Mouse (Mus musculus) CH12.LX (cell line): ENCODE results near the gene Olfr67. TPM values are rescaled to one million over a fixed set of nuclear protein-coding genes. Genes with fewer than 3 reads are reported as not detected.

Experiments used
- polyA plus RNA-seq: library from polyadenylated mRNA; unstranded; fragments of >175 nt; gene quantifications from 2 replicates; pipeline ENCODE4 v1.2.1, GENCODE M21; 2012; ENCODE audit warnings: low read depth; ENCODE audit not compliant: insufficient read length
- total RNA-seq, 2 experiments: library from RNA; depleted of rRNA; stranded (reverse); fragments of 300-350 nt in 1 of 2; fragments of >200 nt in 1 of 2; gene quantifications; 2 replicates each; pipeline ENCODE4 v1.2.3; 2012 to 2014

Gene Olfr67
- total and polyA plus RNA-seq, 3 experiments: not detected

Other genes starting within 250 kb of the Olfr67 start
Only the 20 nearest of the 34 such genes appear.
- not detected in 2 replicates for gene Olfr622, start 149.1 kb downstream of the Olfr67 start, total RNA-seq (2012; rRNA removed)
- not detected in 2 replicates for gene Olfr622, start 149.1 kb downstream of the Olfr67 start, total RNA-seq (2014; rRNA removed)
- not detected in 2 replicates for gene Olfr622, start 149.1 kb downstream of the Olfr67 start, polyA plus RNA-seq
- gene Olfr623, start 128.1 kb downstream of the Olfr67 start, total RNA-seq (2012; rRNA removed): not detected in 2 replicates
- not detected in 2 replicates for gene Olfr623, start 128.1 kb downstream of the Olfr67 start, total RNA-seq (2014; rRNA removed)
- not detected in 2 replicates for gene Olfr623, start 128.1 kb downstream of the Olfr67 start, polyA plus RNA-seq
- not detected in 2 replicates for gene Olfr624, start 120.6 kb downstream of the Olfr67 start, total RNA-seq (2012; rRNA removed)
- not detected in 2 replicates for gene Olfr624, start 120.6 kb downstream of the Olfr67 start, total RNA-seq (2014; rRNA removed)
- gene Olfr624, start 120.6 kb downstream of the Olfr67 start, polyA plus RNA-seq: not detected in 2 replicates
- gene Olfr625-ps1, start 109.1 kb downstream of the Olfr67 start, total RNA-seq (2012; rRNA removed): not detected in 2 replicates
- not detected in 2 replicates for gene Olfr625-ps1, start 109.1 kb downstream of the Olfr67 start, total RNA-seq (2014; rRNA removed)
- gene Olfr625-ps1, start 109.1 kb downstream of the Olfr67 start, polyA plus RNA-seq: not detected in 2 replicates
- gene Olfr243, start 77.2 kb downstream of the Olfr67 start, total RNA-seq (2012; rRNA removed): not detected in 2 replicates
- not detected in 2 replicates for gene Olfr243, start 77.2 kb downstream of the Olfr67 start, total RNA-seq (2014; rRNA removed)
- 0.05 TPM in 1 of 2 replicates, not detected in the other for gene Olfr243, start 77.2 kb downstream of the Olfr67 start, polyA plus RNA-seq
- not detected in 2 replicates for gene Olfr628, start 61.4 kb downstream of the Olfr67 start, total RNA-seq (2012; rRNA removed)
- not detected in 2 replicates for gene Olfr628, start 61.4 kb downstream of the Olfr67 start, total RNA-seq (2014; rRNA removed)
- gene Olfr628, start 61.4 kb downstream of the Olfr67 start, polyA plus RNA-seq: not detected in 2 replicates
- gene Olfr629, start 46.9 kb downstream of the Olfr67 start, total RNA-seq (2012; rRNA removed): not detected in 2 replicates
- gene Olfr629, start 46.9 kb downstream of the Olfr67 start, total RNA-seq (2014; rRNA removed): not detected in 2 replicates
- not detected in 2 replicates for gene Olfr629, start 46.9 kb downstream of the Olfr67 start, polyA plus RNA-seq
- not detected in 2 replicates for gene Olfr630, start 34.5 kb downstream of the Olfr67 start, total RNA-seq (2012; rRNA removed)
- not detected in 2 replicates for gene Olfr630, start 34.5 kb downstream of the Olfr67 start, total RNA-seq (2014; rRNA removed)
- not detected in 2 replicates for gene Olfr630, start 34.5 kb downstream of the Olfr67 start, polyA plus RNA-seq
- not detected in 2 replicates for gene Olfr69, start 20.2 kb downstream of the Olfr67 start, total RNA-seq (2012; rRNA removed)
- gene Olfr69, start 20.2 kb downstream of the Olfr67 start, total RNA-seq (2014; rRNA removed): not detected in 2 replicates
- not detected in 2 replicates for gene Olfr69, start 20.2 kb downstream of the Olfr67 start, polyA plus RNA-seq
- not detected in 2 replicates for gene Olfr68, start 12.1 kb downstream of the Olfr67 start, total RNA-seq (2012; rRNA removed)
- not detected in 2 replicates for gene Olfr68, start 12.1 kb downstream of the Olfr67 start, total RNA-seq (2014; rRNA removed)
- gene Olfr68, start 12.1 kb downstream of the Olfr67 start, polyA plus RNA-seq: not detected in 2 replicates
- 0.42 TPM in 1 of 2 replicates, not detected in the other for gene Hbb-bt, start 22.2 kb upstream of the Olfr67 start, total RNA-seq (2012; rRNA removed)
- 5.6 and 6.0 TPM in 2 replicates for gene Hbb-bt, start 22.2 kb upstream of the Olfr67 start, total RNA-seq (2014; rRNA removed)
- 4.3 and 4.6 TPM in 2 replicates for gene Hbb-bt, start 22.2 kb upstream of the Olfr67 start, polyA plus RNA-seq
- gene Hbb-bs, start 36.3 kb upstream of the Olfr67 start, total RNA-seq (2012; rRNA removed): 0.80 TPM in 1 of 2 replicates, not detected in the other
- gene Hbb-bs, start 36.3 kb upstream of the Olfr67 start, total RNA-seq (2014; rRNA removed): not detected in 2 replicates
- 5.5 and 5.7 TPM in 2 replicates for gene Hbb-bs, start 36.3 kb upstream of the Olfr67 start, polyA plus RNA-seq
- gene Hbb-bh2, start 48.7 kb upstream of the Olfr67 start, total RNA-seq (2012; rRNA removed): not detected in 2 replicates
- not detected in 2 replicates for gene Hbb-bh2, start 48.7 kb upstream of the Olfr67 start, total RNA-seq (2014; rRNA removed)
- gene Hbb-bh2, start 48.7 kb upstream of the Olfr67 start, polyA plus RNA-seq: not detected in 2 replicates
- not detected in 2 replicates for gene Hbb-bh1, start 51.3 kb upstream of the Olfr67 start, total RNA-seq (2012; rRNA removed)
- 0.95 TPM in 1 of 2 replicates, not detected in the other for gene Hbb-bh1, start 51.3 kb upstream of the Olfr67 start, total RNA-seq (2014; rRNA removed)
- not detected in 2 replicates for gene Hbb-bh1, start 51.3 kb upstream of the Olfr67 start, polyA plus RNA-seq
- not detected in 2 replicates for gene Hbb-y, start 61.4 kb upstream of the Olfr67 start, total RNA-seq (2012; rRNA removed)
- not detected in 2 replicates for gene Hbb-y, start 61.4 kb upstream of the Olfr67 start, total RNA-seq (2014; rRNA removed)
- not detected in 2 replicates for gene Hbb-y, start 61.4 kb upstream of the Olfr67 start, polyA plus RNA-seq
- not detected in 2 replicates for gene Olfr66, start 94.4 kb upstream of the Olfr67 start, total RNA-seq (2012; rRNA removed)
- gene Olfr66, start 94.4 kb upstream of the Olfr67 start, total RNA-seq (2014; rRNA removed): not detected in 2 replicates
- not detected in 2 replicates for gene Olfr66, start 94.4 kb upstream of the Olfr67 start, polyA plus RNA-seq
- not detected in 2 replicates for gene Olfr64, start 102.7 kb upstream of the Olfr67 start, total RNA-seq (2012; rRNA removed)
- gene Olfr64, start 102.7 kb upstream of the Olfr67 start, total RNA-seq (2014; rRNA removed): not detected in 2 replicates
- gene Olfr64, start 102.7 kb upstream of the Olfr67 start, polyA plus RNA-seq: not detected in 2 replicates
- gene Olfr65, start 111.7 kb upstream of the Olfr67 start, total RNA-seq (2012; rRNA removed): not detected in 2 replicates
- gene Olfr65, start 111.7 kb upstream of the Olfr67 start, total RNA-seq (2014; rRNA removed): not detected in 2 replicates
- not detected in 2 replicates for gene Olfr65, start 111.7 kb upstream of the Olfr67 start, polyA plus RNA-seq
- not detected in 2 replicates for gene Olfr631, start 137.0 kb upstream of the Olfr67 start, total RNA-seq (2012; rRNA removed)
- not detected in 2 replicates for gene Olfr631, start 137.0 kb upstream of the Olfr67 start, total RNA-seq (2014; rRNA removed)
- gene Olfr631, start 137.0 kb upstream of the Olfr67 start, polyA plus RNA-seq: not detected in 2 replicates
- gene Olfr632, start 142.5 kb upstream of the Olfr67 start, total RNA-seq (2012; rRNA removed): not detected in 2 replicates
- gene Olfr632, start 142.5 kb upstream of the Olfr67 start, total RNA-seq (2014; rRNA removed): not detected in 2 replicates
- not detected in 2 replicates for gene Olfr632, start 142.5 kb upstream of the Olfr67 start, polyA plus RNA-seq